Mouse (Mus musculus) embryonic facial prominence, embryonic 13.5 days (tissue): ENCODE data around the gene Aplf. TPM values are rescaled to one million over a fixed set of nuclear protein-coding genes. Genes with fewer than 3 reads are reported as not detected.
A peak's percentile ranks its signal among the peaks of the same experiment; 100 is the strongest.

ENCODE experiments used
- ATAC-seq: fragments of 200-750 bp; cut with Nextera tagmentation; 2 replicates; pipeline ENCODE4 v1.8.0; 2017; ENCODE audit warnings: low read depth; ENCODE audit not compliant: insufficient number of reproducible peaks, insufficient read depth, low FRiP score, low TSS enrichment
- H3K27ac ChIP-seq: fragments of 300-500 bp; sonication (generic); 2 replicates; pipeline ENCODE4 v1.5.1; 2015; ENCODE audit warnings: moderate library complexity, mild to moderate bottlenecking, inconsistent platforms
- H3K27me3 ChIP-seq: fragments of 300-500 bp; sonication (generic); 2 replicates; pipeline ENCODE4 v1.6.1; 2015; ENCODE audit warnings: mild to moderate bottlenecking, inconsistent platforms
- H3K36me3 ChIP-seq: fragments of 300-500 bp; sonication (generic); 2 replicates; pipeline ENCODE4 v1.6.1; 2015; ENCODE audit warnings: mild to moderate bottlenecking, inconsistent platforms
- H3K4me1 ChIP-seq: fragments of 300-500 bp; sonication (generic); 2 replicates; pipeline ENCODE4 v1.6.1; 2015; ENCODE audit warnings: inconsistent platforms
- H3K4me2 ChIP-seq: fragments of 300-500 bp; sonication (generic); 2 replicates; pipeline ENCODE4 v1.6.1; 2015; ENCODE audit warnings: moderate library complexity, mild to moderate bottlenecking, inconsistent platforms
- H3K4me3 ChIP-seq: fragments of 300-500 bp; sonication (generic); 2 replicates; pipeline ENCODE4 v1.5.1; 2015; ENCODE audit warnings: mild to moderate bottlenecking, inconsistent platforms
- H3K9ac ChIP-seq: fragments of 300-500 bp; sonication (generic); 2 replicates; pipeline ENCODE4 v1.6.1; 2015; ENCODE audit warnings: mild to moderate bottlenecking, inconsistent platforms
- H3K9me3 ChIP-seq: fragments of 300-500 bp; sonication (generic); 2 replicates; pipeline ENCODE4 v1.6.1; 2016; ENCODE audit warnings: inconsistent platforms
- WGBS: fragments of 180-500 bp; shearing (Covaris S2); methylation state at CpG from one replicate; pipeline ENCODE4 v1.1.7; 2015; ENCODE audit warnings: mixed read lengths; 5-methylcytosine and 5-hydroxymethylcytosine counted together
- polyA plus RNA-seq: library from polyadenylated mRNA; unstranded; fragments of >200 nt; fragmentation: Nextera tagmentation; extraction: Ambion mirVana; gene quantifications from 2 replicates; pipeline ENCODE4 v1.2.1, GENCODE M21; 2015

Aplf gene
- 14.9 and 15.2 TPM in 2 replicates for polyA plus RNA-seq

DNA sequence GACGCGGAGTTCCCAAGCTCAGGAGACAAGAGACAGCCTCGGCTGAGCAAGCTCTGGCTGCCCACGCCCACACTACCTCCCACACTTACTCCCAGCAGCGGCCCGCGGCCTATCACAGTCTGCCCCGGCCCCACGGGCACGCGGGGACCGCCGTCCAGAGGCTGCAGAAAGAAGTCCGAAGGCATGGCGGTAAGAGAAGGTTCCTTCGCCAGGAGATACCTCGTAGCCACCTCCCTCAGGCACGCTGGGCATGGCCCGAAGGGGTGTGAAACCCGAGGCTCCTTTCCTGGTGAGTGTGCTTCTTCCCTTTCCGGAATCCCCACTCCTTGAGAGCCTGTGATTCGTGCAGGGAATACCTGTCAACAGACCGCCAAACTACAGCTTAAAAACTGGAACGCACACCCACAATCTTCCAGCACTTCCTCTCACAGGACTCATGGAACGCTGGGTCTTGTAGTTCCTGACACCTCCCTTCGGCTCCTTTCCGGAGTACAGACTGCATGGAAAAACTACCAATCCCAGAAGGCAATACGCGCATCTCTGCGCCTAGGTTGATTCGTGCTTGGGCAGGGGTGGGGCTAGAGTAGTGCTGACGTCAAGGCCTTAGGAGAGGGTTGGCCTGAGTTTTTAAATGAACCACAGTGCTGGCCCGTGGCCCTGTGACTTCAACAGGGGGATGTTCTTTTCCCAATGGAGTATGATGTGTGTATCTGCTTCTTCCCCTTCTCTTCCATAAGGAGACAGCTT lies at the start of gene Aplf:
Gene Aplf (minus strand): TSS at position 423 of the 747 bp plus-strand sequence.
- WGBS = under 1% methylated on average over 33 of the region's 33 CpGs
- H3K36me3 ChIP-seq = no peaks in the 10 kb centered on the region
- no peaks in the 10 kb centered on the region for H3K27me3 ChIP-seq
- H3K4me1 ChIP-seq = peaks cover 19% of the 10 kb centered on the region
- peak; percentile 99 for ATAC-seq
- H3K9me3 ChIP-seq = no peaks in the 10 kb centered on the region
- H3K27ac ChIP-seq = peak within 1 kb of the TSS; percentile 69; the same call in 1 of the 2 replicates
- peak within 1 kb of the TSS; percentile 72 for H3K4me3 ChIP-seq
- H3K9ac ChIP-seq = peak within 1 kb of the TSS; percentile 79
- H3K4me2 ChIP-seq = peak within 1 kb of the TSS; percentile 66

- H3K4me1 ChIP-seq = no peaks in the 10 kb centered on the region
- H3K9ac ChIP-seq = no peak overlapping the region
- ATAC-seq = no peak
- H3K27me3 ChIP-seq = no peaks in the 10 kb centered on the region; the same call in 1 of the 2 replicates
- H3K36me3 ChIP-seq = no peaks in the 10 kb centered on the region
- WGBS = 76% methylated on average over 4 of the region's 4 CpGs
- no peak overlapping the region for H3K4me3 ChIP-seq
- no peaks in the 10 kb centered on the region for H3K9me3 ChIP-seq
- H3K4me2 ChIP-seq = no peak overlapping the region
- H3K27ac ChIP-seq = no peak overlapping the region
Measured at GRCm38 (mm10) chr6:87714091-87714490, 42.1 kb upstream of the Aplf start.

DNA sequence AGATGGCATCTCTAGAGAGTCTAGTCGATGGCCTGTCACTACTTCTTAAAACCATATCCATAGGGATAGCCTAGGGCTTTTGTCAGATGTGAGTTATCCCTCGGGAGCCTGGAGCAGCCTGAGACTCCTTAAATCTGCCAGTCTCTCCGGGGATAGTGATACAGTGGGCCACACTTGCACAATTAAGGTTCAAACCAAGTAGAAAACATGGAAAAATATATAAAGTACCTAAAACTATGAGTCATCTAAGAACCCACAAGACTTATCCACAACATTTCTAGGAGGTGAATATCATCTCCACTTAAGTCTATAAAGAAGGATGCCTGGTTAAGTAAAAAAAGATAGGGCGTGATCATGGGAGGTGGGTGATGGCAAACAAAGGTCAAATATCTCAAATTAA lies 40.3 kb upstream of the Aplf start:
- Histone ChIP-seq H3K9me3 (no peaks in the 10 kb centered on the region), H3K4me3 (no peak overlapping the region), H3K4me1 (no peaks in the 10 kb centered on the region), H3K4me2 (no peak overlapping the region), H3K36me3 (no peaks in the 10 kb centered on the region), H3K27ac (no peak overlapping the region), H3K27me3 (no peaks in the 10 kb centered on the region; the same call in 1 of the 2 replicates), H3K9ac (no peak overlapping the region)
- ATAC-seq = no peak
- 80% methylated on average over 4 of the region's 4 CpGs for WGBS

DNA sequence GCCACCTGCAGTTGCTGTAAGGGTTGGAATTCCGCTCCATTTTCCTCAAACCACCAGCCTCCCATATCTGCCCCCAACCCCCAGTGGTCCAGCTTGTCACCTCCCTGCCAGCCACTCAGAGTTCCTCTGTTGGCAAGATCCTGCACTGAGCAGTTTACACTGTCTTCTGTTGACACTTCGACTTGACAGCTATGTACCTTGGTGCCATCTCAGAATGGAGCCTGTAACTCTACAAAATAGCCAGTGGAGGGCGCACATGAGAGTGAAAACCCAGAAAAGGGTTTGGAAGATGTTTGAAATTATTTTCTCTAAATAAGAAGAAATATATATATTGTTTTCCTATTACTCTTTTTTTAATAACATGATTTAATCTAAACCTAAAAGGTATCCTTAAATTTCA lies 34.3 kb upstream of the Aplf start:
- H3K27me3 ChIP-seq = no peaks in the 10 kb centered on the region
- ATAC-seq = no peak
- H3K9me3 ChIP-seq = no peaks in the 10 kb centered on the region
- no peak overlapping the region for H3K4me2 ChIP-seq
- H3K4me3 ChIP-seq = no peak overlapping the region
- H3K27ac ChIP-seq = no peak overlapping the region
- no peak overlapping the region for H3K9ac ChIP-seq
- no peaks in the 10 kb centered on the region for H3K4me1 ChIP-seq
- WGBS = 43% methylated on average over 3 of the region's 3 CpGs
- no peaks in the 10 kb centered on the region for H3K36me3 ChIP-seq

GRCm38 (mm10) chr6:87696544-87696943 lies 24.6 kb upstream of the Aplf start:
- WGBS = 91% methylated on average over 4 of the region's 4 CpGs
- no peaks in the 10 kb centered on the region for H3K9me3 ChIP-seq
- H3K4me3 ChIP-seq = no peak overlapping the region
- no peaks in the 10 kb centered on the region for H3K4me1 ChIP-seq
- no peak overlapping the region for H3K4me2 ChIP-seq
- no peak for ATAC-seq
- no peak overlapping the region for H3K27ac ChIP-seq
- H3K36me3 ChIP-seq = no peaks in the 10 kb centered on the region
- H3K9ac ChIP-seq = no peak overlapping the region
- no peaks in the 10 kb centered on the region; the same call in 1 of the 2 replicates for H3K27me3 ChIP-seq

DNA sequence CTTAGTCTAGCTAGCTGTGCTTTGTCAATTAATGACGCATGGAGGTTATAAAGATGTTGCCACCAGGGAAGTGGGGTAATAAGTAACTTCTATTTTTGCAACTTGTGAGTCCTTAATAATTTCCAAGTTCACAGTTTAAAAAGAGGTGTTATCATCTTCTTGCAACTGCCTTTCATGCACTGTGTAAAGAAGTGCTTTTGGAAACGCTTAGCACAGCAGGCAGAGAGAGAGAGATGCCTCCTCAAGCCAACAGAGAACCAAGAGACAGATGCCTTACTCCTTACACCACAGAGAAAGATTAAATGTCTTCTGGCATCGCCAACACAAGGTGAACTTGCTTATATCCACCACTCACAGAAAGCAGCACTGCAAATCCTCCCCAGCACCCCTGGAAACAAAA lies 24.0 kb upstream of the Aplf start:
- Histone ChIP-seq H3K9ac (no peak overlapping the region), H3K4me2 (no peak overlapping the region)

DNA sequence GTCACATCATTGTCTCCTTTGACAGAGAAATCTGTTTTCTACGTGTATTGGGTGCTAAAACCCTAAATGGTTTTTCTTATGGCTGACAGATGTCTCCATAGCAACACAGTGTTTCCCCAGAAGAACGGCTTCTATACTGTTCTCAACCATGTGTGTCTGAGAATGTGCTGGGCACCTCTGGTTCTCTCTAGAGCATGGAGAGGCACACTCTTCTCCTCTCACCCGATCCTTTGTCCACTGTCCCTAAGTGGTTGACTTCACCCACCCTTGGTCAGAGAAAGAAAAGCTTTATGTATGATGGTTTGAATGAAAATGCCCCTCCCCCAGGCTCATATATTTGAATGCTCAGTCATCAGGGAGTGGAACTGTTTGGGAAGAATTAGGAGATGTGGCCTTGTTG lies 8.4 kb upstream of the Aplf start:
- Histone ChIP-seq H3K4me3 (no peak overlapping the region), H3K9ac (no peak overlapping the region), H3K36me3 (no peaks in the 10 kb centered on the region), H3K4me1 (no peaks in the 10 kb centered on the region), H3K27ac (no peak overlapping the region), H3K9me3 (no peaks in the 10 kb centered on the region), H3K4me2 (no peak overlapping the region), H3K27me3 (no peaks in the 10 kb centered on the region)
- ATAC-seq = no peak
- 63% methylated on average over 3 of the region's 3 CpGs for WGBS

More for the DNA sequence above, 24.0 kb upstream of the Aplf start:
- Histone ChIP-seq H3K4me3 (no peak overlapping the region), H3K9me3 (no peaks in the 10 kb centered on the region), H3K36me3 (no peaks in the 10 kb centered on the region), H3K4me1 (no peaks in the 10 kb centered on the region), H3K27me3 (no peaks in the 10 kb centered on the region; the same call in 1 of the 2 replicates), H3K27ac (no peak overlapping the region)
- 75% methylated on average over 3 of the region's 3 CpGs for WGBS
- ATAC-seq = no peak

DNA sequence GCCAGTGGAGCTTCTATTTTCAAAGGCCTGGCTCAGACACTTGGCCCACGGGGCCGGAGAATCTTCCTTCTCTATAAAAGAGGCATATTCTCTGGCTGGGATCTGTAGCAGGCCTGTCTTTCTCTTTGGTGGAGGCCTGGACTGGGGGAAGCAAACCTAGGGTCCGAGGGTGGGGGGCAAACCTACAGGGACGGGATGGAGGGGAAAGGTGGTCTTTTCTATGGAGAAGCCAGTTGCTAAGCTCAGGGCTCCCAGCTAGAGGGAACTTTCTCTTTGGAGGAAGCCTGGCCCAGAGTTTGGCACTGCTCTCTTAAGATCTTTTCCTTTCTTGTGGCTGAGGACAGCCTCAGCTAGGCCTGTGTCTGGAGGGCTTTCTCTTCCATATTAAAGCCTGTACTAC lies 668 bp upstream of the Aplf start:
- H3K4me3 ChIP-seq = peak overlapping the region; percentile 72
- 51% methylated on average over 4 of the region's 4 CpGs for WGBS
- peak overlapping the region; percentile 66 for H3K4me2 ChIP-seq
- peaks cover 19% of the 10 kb centered on the region for H3K4me1 ChIP-seq
- H3K9me3 ChIP-seq = no peaks in the 10 kb centered on the region
- H3K9ac ChIP-seq = peak overlapping the region; percentile 66
- H3K36me3 ChIP-seq = no peaks in the 10 kb centered on the region
- no peaks in the 10 kb centered on the region for H3K27me3 ChIP-seq
- peak overlapping the region; percentile 44; the same call in 1 of the 2 replicates for H3K27ac ChIP-seq
- ATAC-seq = no peak

- 10% methylated on average over 8 of the region's 8 CpGs for whole genome bisulfite sequencing
- peak overlapping the region; percentile 72 for H3K4me3 ChIP-seq
- H3K9ac ChIP-seq = peak overlapping the region; percentile 79
- peaks cover 19% of the 10 kb centered on the region for H3K4me1 ChIP-seq
- no peak overlapping the region for H3K27ac ChIP-seq
- no peaks in the 10 kb centered on the region for H3K27me3 ChIP-seq
- H3K36me3 ChIP-seq = no peaks in the 10 kb centered on the region
- peak overlapping the region; percentile 66 for H3K4me2 ChIP-seq
- no peaks in the 10 kb centered on the region for H3K9me3 ChIP-seq
- no peak for ATAC-seq
Measured at GRCm38 (mm10) chr6:87671353-87671752, 640 bp downstream of the Aplf start.

DNA sequence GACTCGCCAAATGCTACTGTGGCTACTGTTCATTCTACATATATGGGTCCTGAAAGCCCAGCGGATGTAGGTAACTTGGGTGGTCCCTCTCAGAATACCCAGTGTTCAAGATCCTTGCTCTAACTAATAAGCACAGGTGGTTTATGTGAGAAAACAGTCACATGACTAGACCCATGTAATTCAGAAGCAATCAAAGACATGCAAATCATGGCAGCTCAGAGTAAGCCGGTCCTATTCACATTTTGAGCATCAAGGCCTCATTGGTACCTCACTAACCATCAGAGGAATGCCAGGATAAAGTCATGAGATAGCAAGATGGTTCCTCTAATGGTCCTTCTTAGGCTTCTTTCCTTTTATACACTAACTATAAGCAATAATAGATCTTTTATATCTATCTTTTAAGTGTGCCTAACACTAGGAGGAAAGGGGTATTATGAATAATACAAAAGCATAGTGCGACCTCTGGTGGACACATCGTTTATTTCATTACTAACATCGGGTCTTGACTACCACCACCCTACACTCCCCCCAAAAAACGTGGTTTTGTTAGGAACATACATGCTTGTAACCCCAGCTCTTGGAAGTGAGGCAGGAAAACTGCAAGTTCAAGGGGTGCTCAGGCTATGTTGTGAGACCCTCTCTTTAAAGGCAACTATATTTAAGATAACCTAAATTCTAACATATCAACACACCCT lies 2.0 kb downstream of the Aplf start:
- Histone ChIP-seq H3K4me3 (no peak overlapping the region), H3K27me3 (no peaks in the 10 kb centered on the region), H3K36me3 (0 out of 2 replicates have a peak, but pooled peaks cover 3% of the 10 kb centered on the region), H3K4me2 (peak overlapping the region; percentile 66), H3K9me3 (0 out of 2 replicates have a peak, but pooled peaks cover 3% of the 10 kb centered on the region), H3K4me1 (peaks cover 19% of the 10 kb centered on the region), H3K9ac (no peak overlapping the region), H3K27ac (no peak overlapping the region)
- WGBS = 40% methylated on average over 7 of the region's 7 CpGs
- no peak for ATAC-seq

GRCm38 (mm10) chr6:87668733-87669132 lies 3.3 kb downstream of the Aplf start:
- WGBS = 80% methylated on average over 3 of the region's 3 CpGs
- no peak for ATAC-seq
- H3K9me3 ChIP-seq = 0 out of 2 replicates have a peak, but pooled peaks cover 3% of the 10 kb centered on the region

More at GRCm38 (mm10) chr6:87668733-87669132, 3.3 kb downstream of the Aplf start:
- H3K9ac ChIP-seq = no peak overlapping the region
- H3K4me2 ChIP-seq = no peak overlapping the region
- H3K27me3 ChIP-seq = no peaks in the 10 kb centered on the region
- H3K4me1 ChIP-seq = peaks cover 19% of the 10 kb centered on the region
- 0 out of 2 replicates have a peak, but pooled peaks cover 3% of the 10 kb centered on the region for H3K36me3 ChIP-seq
- H3K4me3 ChIP-seq = no peak overlapping the region
- H3K27ac ChIP-seq = no peak overlapping the region
